Mouse (Mus musculus) lung, adult 2 months (tissue): Measurements from ENCODE around the gene Gm5662. TPM values are rescaled to one million over a fixed set of nuclear protein-coding genes. Genes with fewer than 3 reads are reported as not detected.
"Not testable (repeated sequence)": the region's sequence is repeated elsewhere in the genome, so short reads cannot be mapped to it uniquely, and the experiment has no call there.

Source experiments
- DNase-seq: peaks from one replicate; pipeline ENCODE4 v3.0.0; 2022
- H3K4me1 ChIP-seq: fragments of 200-500 bp; 2 replicates; pipeline ENCODE4 v1.6.1; 2011; ENCODE audit warnings: low read length; ENCODE audit not compliant: control insufficient read depth, insufficient read depth
- H3K4me3 ChIP-seq: fragments of 200-500 bp; replicated peaks from 2 replicates; pipeline ENCODE3; 2011; ENCODE audit warnings: low read depth, mild to moderate bottlenecking, control low read depth, low read length; ENCODE audit errors: extremely low read depth
- CTCF ChIP-seq: fragments of 200-500 bp; IDR thresholded peaks from 2 replicates; pipeline ENCODE4 v1.5.1; 2011; ENCODE audit warnings: mild to moderate bottlenecking, low read length, control low read depth; ENCODE audit not compliant: insufficient read depth
- POLR2A ChIP-seq: fragments of 200-500 bp; IDR thresholded peaks from 2 replicates; pipeline ENCODE4 v1.6.1; 2011; ENCODE audit warnings: low read depth, mild to moderate bottlenecking, control low read depth, low read length, borderline replicate concordance; ENCODE audit errors: extremely low read depth
- WGBS: fragments of 180-500 bp; shearing (Covaris S2); methylation state at CpG from one replicate; pipeline ENCODE4 v1.1.7; 2018; 5-methylcytosine and 5-hydroxymethylcytosine counted together
- polyA plus RNA-seq: library from polyadenylated mRNA; depleted of rRNA; stranded (reverse); fragments of >200 nt; gene quantifications from 2 replicates; pipeline ENCODE4 v1.2.3, GENCODE M21; 2012; rRNA removed

Gene Gm5662
- polyA plus RNA-seq = not detected in 2 replicates

DNA sequence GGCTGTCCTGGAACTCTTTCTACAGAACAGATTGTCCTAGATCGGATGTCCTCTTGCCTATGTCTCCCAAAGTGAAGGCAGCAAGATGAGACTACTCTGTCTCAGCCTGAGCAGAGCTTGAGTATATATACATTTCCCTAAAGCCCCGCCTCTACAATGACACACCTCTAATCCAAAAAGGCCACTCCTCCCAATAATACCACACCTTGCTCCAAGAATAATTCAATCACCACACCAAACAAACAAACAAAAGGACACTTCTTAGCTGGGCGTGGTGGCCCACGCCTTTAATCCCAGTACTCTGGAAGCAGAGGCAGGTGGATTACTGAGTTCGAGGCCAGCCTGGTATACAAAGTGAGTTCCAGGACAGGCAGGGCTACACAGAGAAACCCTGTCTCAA, at the start of gene Gm5662:
Gene Gm5662 (minus strand): TSS at position 101 of the 400 bp plus-strand sequence.
- not testable (repeated sequence) for DNase-seq, H3K4me1 ChIP-seq, H3K4me3 ChIP-seq
- 78% methylated on average over 5 of the region's 5 CpGs for WGBS

DNA sequence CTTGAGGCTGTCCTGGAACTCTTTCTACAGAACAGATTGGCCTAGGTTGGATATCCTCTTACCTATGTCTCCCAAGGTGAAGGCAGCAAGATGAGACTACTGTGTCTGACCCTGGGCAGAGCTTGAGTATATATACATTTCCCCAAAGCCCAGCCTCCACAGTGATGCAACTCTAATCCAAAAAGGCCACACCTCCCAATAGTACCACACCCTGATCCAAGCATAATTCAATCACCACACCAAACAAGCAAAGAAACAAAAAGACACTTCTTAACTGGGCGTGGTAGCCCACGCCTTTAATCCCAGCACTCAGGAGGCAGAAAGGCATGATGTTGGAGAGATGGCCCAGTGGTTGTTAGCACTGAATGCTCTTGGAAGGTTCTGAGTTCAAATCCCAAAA, 49.6 kb upstream of the Gm5662 start, which contains the start of gene Gm5039:
Gene Gm5039 (minus strand): TSS at position 101 of the 400 bp plus-strand sequence.
- WGBS = 86% methylated on average over 2 of the region's 2 CpGs

DNA sequence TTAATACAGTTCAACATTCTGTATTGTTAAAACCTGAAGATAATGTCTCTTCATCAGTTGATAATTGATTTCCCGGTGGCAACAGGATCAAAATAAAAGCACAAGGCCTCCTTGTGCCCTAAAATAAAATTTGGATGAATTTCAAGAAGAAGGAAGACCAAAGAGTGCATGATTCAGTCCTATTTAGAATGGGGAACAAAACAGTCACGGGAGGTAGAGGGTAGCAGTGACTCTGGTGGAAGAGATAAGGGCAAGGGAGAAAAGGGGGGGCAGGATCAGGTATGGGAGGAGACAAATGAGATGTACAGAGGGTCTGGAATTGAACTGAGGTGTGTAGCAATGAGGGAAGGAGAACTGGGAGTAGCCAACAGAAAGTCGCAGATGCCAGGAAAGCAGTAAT, 40.3 kb upstream of the Gm5662 start:
- no peak for DNase-seq
- whole genome bisulfite sequencing = 68% methylated on average over 3 of the region's 3 CpGs
- TF ChIP-seq POLR2A (no peak), CTCF (no peak)
- H3K4me1 ChIP-seq = no peaks in the 10 kb centered on the region
- H3K4me3 ChIP-seq = no peak overlapping the region

More for the DNA sequence above, 49.6 kb upstream of the Gm5662 start, which contains the start of gene Gm5039:
- not testable (repeated sequence) for H3K4me3 ChIP-seq, DNase-seq, H3K4me1 ChIP-seq

DNA sequence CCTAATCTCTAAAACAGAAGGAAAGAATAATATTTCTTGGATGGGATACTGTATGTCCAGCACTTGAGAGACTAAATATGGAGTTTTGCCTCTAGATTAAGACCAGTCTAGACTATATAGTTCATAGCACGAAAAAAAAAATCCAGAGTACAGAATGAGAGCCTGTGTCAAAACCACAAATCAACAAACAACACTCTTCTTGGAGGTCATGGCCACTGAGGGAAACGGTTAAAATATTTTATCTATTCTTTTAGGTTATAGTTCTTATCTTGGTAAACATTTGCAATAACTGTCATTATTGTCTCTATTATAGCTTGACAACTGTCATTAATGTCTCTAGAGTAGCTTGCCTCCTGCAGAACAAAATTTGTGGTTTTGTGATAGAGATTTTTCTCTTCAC, 22.9 kb upstream of the Gm5662 start:
- WGBS = 48% methylated on average over 2 of the region's 2 CpGs
- not testable (repeated sequence) for H3K4me1 ChIP-seq, H3K4me3 ChIP-seq

DNA sequence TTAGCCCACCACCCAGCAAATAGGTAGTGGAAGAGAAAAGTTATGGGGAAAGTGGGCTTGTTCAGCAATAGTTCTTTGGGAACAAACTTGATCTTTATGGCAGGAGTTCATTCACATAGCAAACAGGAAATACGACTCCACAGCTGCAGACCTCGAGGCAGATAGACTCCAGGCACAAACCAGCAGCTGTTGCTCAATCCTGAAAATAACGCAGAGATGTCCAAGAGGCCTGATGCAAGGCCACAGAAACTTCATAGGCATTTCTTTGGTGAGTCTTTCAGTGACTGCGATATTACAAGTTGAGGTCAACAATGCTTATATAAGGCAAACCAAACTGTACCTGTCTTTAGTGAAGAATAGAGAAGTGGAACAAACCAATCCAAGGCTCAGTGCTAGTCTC, 18.8 kb upstream of the Gm5662 start:
- whole genome bisulfite sequencing = 56% methylated on average over 4 of the region's 4 CpGs
- not testable (repeated sequence) for H3K4me1 ChIP-seq, H3K4me3 ChIP-seq, DNase-seq

More for the DNA sequence above, 22.9 kb upstream of the Gm5662 start:
- DNase-seq = not testable (repeated sequence)

DNA sequence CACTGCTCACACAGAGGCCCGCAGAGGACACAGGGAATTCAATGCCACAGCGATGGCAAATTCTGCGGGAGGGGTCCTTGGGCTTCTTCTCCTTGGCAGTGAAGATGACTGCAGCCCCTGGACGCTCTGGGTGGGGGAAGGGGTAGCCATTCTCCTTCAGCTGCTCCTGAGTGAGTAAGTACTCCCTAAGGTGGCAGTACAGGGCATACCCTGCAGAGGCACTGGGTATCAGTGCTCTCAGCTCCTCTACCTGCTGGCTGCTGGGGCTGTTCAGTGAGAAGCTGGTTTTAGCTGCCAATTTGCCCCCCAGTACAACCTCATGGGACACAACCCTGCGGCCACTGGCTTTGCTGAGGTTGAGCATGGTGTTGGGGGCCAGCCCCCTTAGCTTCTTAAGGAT, 10.9 kb upstream of the Gm5662 start:
- H3K4me1 ChIP-seq, DNase-seq, H3K4me3 ChIP-seq: not testable (repeated sequence)
- 81% methylated on average over 5 of the region's 5 CpGs for WGBS

DNA sequence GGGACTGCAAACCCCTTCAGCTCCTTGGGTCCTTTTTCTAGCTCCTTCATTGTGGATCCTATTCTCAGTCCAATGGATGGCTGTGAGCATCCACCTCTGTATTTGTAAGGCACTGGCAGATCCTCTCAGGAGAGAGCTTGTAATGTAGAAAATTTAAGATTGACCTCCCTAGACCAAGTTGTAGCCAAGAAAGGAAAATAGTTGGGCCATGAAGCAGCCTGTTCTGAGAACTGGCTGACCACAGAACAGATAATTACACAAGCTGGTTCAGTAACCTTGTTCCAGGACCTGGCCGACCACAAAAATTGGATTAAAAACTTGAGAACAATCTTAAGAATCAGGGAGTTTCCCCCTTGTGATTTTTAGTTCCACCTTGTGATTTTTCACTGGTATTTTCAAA, 17.1 kb downstream of the Gm5662 start:
- Histone ChIP-seq H3K4me1 (no peaks in the 10 kb centered on the region), H3K4me3 (no peak overlapping the region)
- TF ChIP-seq CTCF (no peak), POLR2A (no peak)
- 50% methylated on average over 1 of the region's 1 CpGs for WGBS
- no peak for DNase-seq

DNA sequence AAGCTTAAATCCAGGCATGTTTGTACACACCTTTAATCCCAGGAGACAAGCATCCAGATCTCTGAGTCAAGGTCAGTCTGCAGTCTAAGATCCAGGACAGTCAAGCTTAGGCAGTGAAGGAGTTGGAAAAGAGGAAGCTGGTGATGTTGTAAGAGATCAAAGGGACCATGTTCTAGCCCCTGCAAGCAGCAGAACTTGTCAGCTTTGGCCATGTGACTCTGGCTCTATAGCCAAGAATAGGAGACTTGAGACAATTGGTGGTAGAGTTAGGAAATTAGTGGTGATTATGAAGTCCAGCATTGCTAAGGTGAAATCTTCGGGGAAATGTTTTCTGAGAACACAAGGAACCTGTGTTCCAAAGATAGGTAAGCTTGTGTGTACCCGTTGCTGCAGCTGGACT, 18.4 kb downstream of the Gm5662 start:
- not testable (repeated sequence) for H3K4me3 ChIP-seq, H3K4me1 ChIP-seq, DNase-seq
- 49% methylated on average over 2 of the region's 2 CpGs for WGBS

DNA sequence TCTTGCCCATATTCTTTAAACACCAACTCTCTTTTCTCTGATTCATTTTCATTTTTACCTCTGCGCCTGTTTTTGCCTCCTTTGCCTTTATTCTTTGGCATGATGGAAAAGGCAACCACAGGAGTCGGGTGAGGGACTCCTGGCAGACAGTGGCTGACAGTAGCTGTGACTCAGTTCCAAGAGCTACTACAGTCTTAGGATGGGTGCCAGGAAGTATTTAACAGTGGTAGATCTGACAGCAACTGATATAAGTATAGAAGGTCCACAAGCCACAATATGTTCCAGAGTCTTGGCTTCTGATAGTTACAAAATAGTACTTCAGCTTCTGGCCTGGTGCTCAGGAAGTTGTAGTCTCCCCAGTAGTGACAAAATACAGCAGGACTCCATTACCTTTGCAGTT, 24.3 kb downstream of the Gm5662 start, which contains the start of gene Gm8332:
Gene Gm8332 (minus strand): TSS at position 101 of the 400 bp plus-strand sequence.
- not testable (repeated sequence) for DNase-seq, H3K4me3 ChIP-seq, H3K4me1 ChIP-seq
- 83% methylated on average over 2 of the region's 2 CpGs for WGBS

DNA sequence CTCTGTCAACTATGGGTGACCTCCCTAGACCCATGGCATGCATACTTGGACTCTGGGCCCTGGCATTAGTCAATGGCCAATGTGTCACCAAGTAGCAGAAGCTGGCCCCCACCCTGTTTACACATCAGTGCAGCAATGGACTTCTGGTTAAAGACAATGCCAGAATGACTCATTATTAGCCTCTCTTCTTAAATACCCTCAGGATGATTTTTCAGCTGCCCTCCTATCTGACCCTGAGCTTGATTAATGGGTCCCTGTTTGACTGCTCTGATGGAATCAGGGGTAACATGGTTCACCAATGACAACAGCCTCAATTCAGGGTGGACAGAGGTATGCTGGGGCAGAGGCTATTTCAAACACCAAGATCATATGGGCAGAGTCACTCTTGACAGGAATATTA, 28.5 kb downstream of the Gm5662 start:
- H3K4me1 ChIP-seq, H3K4me3 ChIP-seq, DNase-seq: not testable (repeated sequence)

DNA sequence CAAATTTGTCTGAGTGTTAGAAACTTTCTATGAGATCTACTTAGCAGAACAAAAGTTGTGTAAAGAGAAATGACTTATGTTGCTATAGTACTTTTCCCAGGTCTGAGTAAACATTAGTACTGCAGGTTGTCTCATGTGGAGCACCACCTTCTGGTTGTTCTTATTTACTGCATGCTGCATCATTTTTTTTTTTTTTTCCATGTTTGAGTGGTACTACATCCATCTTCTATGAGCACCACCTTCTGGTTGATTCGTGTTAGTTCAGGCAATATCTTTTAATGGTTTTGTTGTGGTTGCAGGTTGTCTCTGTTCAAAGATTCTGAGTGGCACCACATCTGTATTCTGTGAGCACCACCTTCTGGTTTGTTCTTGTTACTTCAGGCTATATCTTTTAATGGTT, 31.4 kb downstream of the Gm5662 start:
- 46% methylated on average over 1 of the region's 1 CpGs for WGBS
- not testable (repeated sequence) for DNase-seq, H3K4me3 ChIP-seq, H3K4me1 ChIP-seq

Other genes starting within 250 kb of the Gm5662 start
- gene Gm2056, start 247.5 kb downstream of the Gm5662 start, polyA plus RNA-seq = not detected in 2 replicates
- not detected in 2 replicates for gene Gm16368, start 190.8 kb downstream of the Gm5662 start, polyA plus RNA-seq
- not detected in 2 replicates for gene Gm10436, start 92.4 kb downstream of the Gm5662 start, polyA plus RNA-seq
- gene Gm8332, start 24.4 kb downstream of the Gm5662 start, polyA plus RNA-seq = not detected in 2 replicates
- gene Gm5039, start 49.5 kb upstream of the Gm5662 start, polyA plus RNA-seq = not detected in 2 replicates
- 16.3 and 20.3 TPM in 2 replicates for gene Adck1, start 86.1 kb upstream of the Gm5662 start, polyA plus RNA-seq